Mouse (Mus musculus): ENCODE data around the gene 4930412O13Rik. TPM values are rescaled to one million over a fixed set of nuclear protein-coding genes. Genes with fewer than 3 reads are reported as not detected.

The 4930412O13Rik gene
- total and polyA plus RNA-seq, 3 experiments, result 0.28 TPM; not detected in 2

GRCm38 (mm10) chr2:9882371-9882925, 1.4 kb downstream of the 4930412O13Rik start (continued):
- TF ChIP-seq MYC (IDR thresholded peaks at IDR 0.05; ENCODE audit: low read depth, low read length), result no peak

GRCm38 (mm10) chr2:9882926-9883802, 2.1 kb downstream of the 4930412O13Rik start:
- TF ChIP-seq MAX (IDR thresholded peaks at IDR 0.05; ENCODE audit: low read length) (no peak), KAT2A (conservative IDR thresholded peaks at IDR 0.05; ENCODE audit: low read depth, low read length) (no peak), JUND (IDR thresholded peaks at IDR 0.05; ENCODE audit: low read depth, low read length) (no peak)
- Histone ChIP-seq H3K27me3 (ENCODE audit: control insufficient read depth in 1 of 2, insufficient read depth in 2 of 2, low read length in 2 of 2) (no peaks in the 10 kb centered on the region), H3K9me3 (replicated peaks; ENCODE audit: insufficient read depth, low read length) (no peaks in the 10 kb centered on the region), H3K79me2 (ENCODE audit: control insufficient read depth, insufficient read depth, low read length, poor library complexity) (no peaks in the 10 kb centered on the region; the same call in 1 of the 2 replicates), H3K4me1 (ENCODE audit: control insufficient read depth in 1 of 2, insufficient read depth in 2 of 2, low read length in 2 of 2) (no peaks in the 10 kb centered on the region; a peak in 1 of 4 replicates), H3K27ac (ENCODE audit: control insufficient read depth, low read depth, low read length) (no peak overlapping the region), H3K9ac (ENCODE audit: control insufficient read depth, low read depth, low read length, poor library complexity, severe bottlenecking) (no peak overlapping the region), H3K4me3 (ENCODE audit: control insufficient read depth in 1 of 2, insufficient read depth in 1 of 2, low read depth in 2 of 2, low read length in 2 of 2) (no peak overlapping the region), H3K36me3 (ENCODE audit: control insufficient read depth in 1 of 2, insufficient read depth in 2 of 2, low read length in 2 of 2) (no peaks in the 10 kb centered on the region)
- DNase-seq (ENCODE audit: low read depth, low spot score), result no peak

- H3K4me3 ChIP-seq (ENCODE audit: control insufficient read depth in 1 of 2, insufficient read depth in 1 of 2, low read depth in 2 of 2, low read length in 2 of 2), result no peak overlapping the region
- H3K27me3 ChIP-seq (ENCODE audit: control insufficient read depth in 1 of 2, insufficient read depth in 2 of 2, low read length in 2 of 2), result no peaks in the 10 kb centered on the region
- H3K36me3 ChIP-seq (ENCODE audit: control insufficient read depth in 1 of 2, insufficient read depth in 2 of 2, low read length in 2 of 2), result no peaks in the 10 kb centered on the region
- no peak overlapping the region for H3K9ac ChIP-seq (ENCODE audit: control insufficient read depth, low read depth, low read length, poor library complexity, severe bottlenecking)
- no peak for TF ChIP-seq KAT2A (conservative IDR thresholded peaks at IDR 0.05; ENCODE audit: low read depth, low read length)
- no peak for TF ChIP-seq BHLHE40 (IDR thresholded peaks at IDR 0.05; ENCODE audit: borderline replicate concordance, low read depth, low read length)
- TF ChIP-seq TBP (IDR thresholded peaks at IDR 0.05; ENCODE audit: low read depth, low read length), result no peak
- TF ChIP-seq ZNF384 (IDR thresholded peaks at IDR 0.05; ENCODE audit: low read depth, low read length), result no peak
- no peak for TF ChIP-seq MEF2A (IDR thresholded peaks at IDR 0.05; ENCODE audit: extremely low read depth, insufficient replicate concordance, low read depth, low read length, poor library complexity, severe bottlenecking)
- TF ChIP-seq CHD2 (IDR thresholded peaks at IDR 0.05; ENCODE audit: low read length), result no peak
- TF ChIP-seq ZC3H11A (IDR thresholded peaks at IDR 0.05; ENCODE audit: low read depth, low read length), result no peak
- TF ChIP-seq TAL1 (IDR thresholded peaks at IDR 0.05; ENCODE audit: low read length), result no peak
- no peak for TF ChIP-seq CHD1 (IDR thresholded peaks at IDR 0.05; ENCODE audit: low read depth, low read length)
- TF ChIP-seq GATA1 (IDR thresholded peaks at IDR 0.05; ENCODE audit: low read depth, low read length), result no peak
- no peak for TF ChIP-seq NELFE (IDR thresholded peaks at IDR 0.05; ENCODE audit: low read depth, low read length)
- no peak for TF ChIP-seq MAFK (IDR thresholded peaks at IDR 0.05; ENCODE audit: borderline replicate concordance, low read depth, low read length)
- no peak for TF ChIP-seq ZKSCAN1 (IDR thresholded peaks at IDR 0.05; ENCODE audit: low read depth, low read length)
- TF ChIP-seq JUND (IDR thresholded peaks at IDR 0.05; ENCODE audit: low read depth, low read length), result no peak
- no peak overlapping the region for H3K27ac ChIP-seq (ENCODE audit: control insufficient read depth, low read depth, low read length)
- H3K79me2 ChIP-seq (ENCODE audit: control insufficient read depth, insufficient read depth, low read length, poor library complexity), result no peaks in the 10 kb centered on the region
- H3K9me3 ChIP-seq (replicated peaks; ENCODE audit: insufficient read depth, low read length), result no peaks in the 10 kb centered on the region
- no peak for DNase-seq (ENCODE audit: low read depth, low spot score)
- H3K4me1 ChIP-seq (ENCODE audit: control insufficient read depth in 1 of 2, insufficient read depth in 2 of 2, low read length in 2 of 2), result no peaks in the 10 kb centered on the region
These were observed 2.9 kb downstream of the 4930412O13Rik start for GRCm38 (mm10) chr2:9883803-9884532.

Data from MEL (cell line).